Mouse (Mus musculus): Measurements from ENCODE around the gene Lemd1. TPM values are rescaled to one million over a fixed set of nuclear protein-coding genes. Genes with fewer than 3 reads are reported as not detected.

Gene Lemd1
- total and polyA plus RNA-seq, 3 experiments, result not detected

- H3K9me3 ChIP-seq (replicated peaks; ENCODE audit: low read length), result no peaks in the 10 kb centered on the region
- no peak overlapping the region for H3K4me2 ChIP-seq (ENCODE audit: insufficient read depth, low read depth, poor library complexity, severe bottlenecking)
- in situ Hi-C loops (cut with MboI; ENCODE audit: low pct_ligation_motif_present, low pct_unique_long_range_greater_than_20kb, low sequenced_read_pairs) (no loop called here), dilution Hi-C loops (cut with MboI; ENCODE audit: extremely low pct_ligation_motif_present, extremely low pct_unique_long_range_greater_than_20kb, low sequenced_read_pairs) (no loop called here)
- TF ChIP-seq ZMIZ1 (IDR thresholded peaks at IDR 0.05; ENCODE audit: low read depth, low read length) (no peak), TBP (conservative IDR thresholded peaks at IDR 0.05; ENCODE audit: low read depth, low read length) (no peak), UBTF (IDR thresholded peaks at IDR 0.05; ENCODE audit: low read depth, low read length) (no peak), KAT2A (IDR thresholded peaks at IDR 0.05; ENCODE audit: insufficient replicate concordance, low read length) (no peak)
- peaks cover 0 to 25% of the 10 kb centered on the region in 2 experiments; a peak in 2 of 4 replicates for H3K4me1 ChIP-seq (ENCODE audit: control insufficient read depth in 1 of 2, insufficient read depth in 2 of 2)
- no peak overlapping the region for H3K27ac ChIP-seq (ENCODE audit: insufficient read depth, low read depth)
- H3K79me2 ChIP-seq (replicated peaks; ENCODE audit: control insufficient read depth, extremely low read depth, insufficient read depth, poor library complexity, severe bottlenecking), result no peaks in the 10 kb centered on the region
- H3K9ac ChIP-seq (ENCODE audit: insufficient read depth, low read depth), result no peak overlapping the region
- H3K27me3 ChIP-seq (replicated peaks), result no peaks in the 10 kb centered on the region
- no peak overlapping the region for H3K4me3 ChIP-seq (replicated peaks in 1 of 3; ENCODE audit: low read depth in 2 of 3, low read length in 2 of 3, poor library complexity in 1 of 3)
- no peaks in the 10 kb centered on the region for H3K36me3 ChIP-seq (replicated peaks in 1 of 2; ENCODE audit: control insufficient read depth in 1 of 2, insufficient read depth in 1 of 2, low read length in 1 of 2)
- DNase-seq (ENCODE audit: extremely low read depth), result no peak
Observed at GRCm38 (mm10) chr1:132283018-132283417, 91.8 kb downstream of the Lemd1 start.

- no peak overlapping the region for H3K9ac ChIP-seq (ENCODE audit: insufficient read depth, low read depth)
- H3K4me1 ChIP-seq (ENCODE audit: control insufficient read depth in 1 of 2, insufficient read depth in 2 of 2), result peaks cover 7 to 60% of the 10 kb centered on the region in 2 experiments
- no peaks in the 10 kb centered on the region for H3K36me3 ChIP-seq (replicated peaks in 1 of 2; ENCODE audit: control insufficient read depth in 1 of 2, insufficient read depth in 1 of 2, low read length in 1 of 2)
- no peaks in the 10 kb centered on the region for H3K27me3 ChIP-seq (replicated peaks)
- dilution Hi-C loops (cut with MboI; ENCODE audit: extremely low pct_ligation_motif_present, extremely low pct_unique_long_range_greater_than_20kb, low sequenced_read_pairs), result no loop called here
- TF ChIP-seq NRF1 (IDR thresholded peaks at IDR 0.05; ENCODE audit: low read depth, low read length), result no peak
- no peak overlapping the region for H3K4me2 ChIP-seq (ENCODE audit: insufficient read depth, low read depth, poor library complexity, severe bottlenecking)
- H3K9me3 ChIP-seq (replicated peaks; ENCODE audit: low read length), result no peaks in the 10 kb centered on the region
- H3K79me2 ChIP-seq (replicated peaks; ENCODE audit: control insufficient read depth, extremely low read depth, insufficient read depth, poor library complexity, severe bottlenecking), result no peaks in the 10 kb centered on the region
- H3K4me3 ChIP-seq (replicated peaks in 1 of 3; ENCODE audit: low read depth in 2 of 3, low read length in 2 of 3, poor library complexity in 1 of 3), result no peak overlapping the region
- no peak overlapping the region for H3K27ac ChIP-seq (ENCODE audit: insufficient read depth, low read depth)
- no peak for DNase-seq (ENCODE audit: extremely low read depth)
- in situ Hi-C loops (cut with MboI; ENCODE audit: low pct_ligation_motif_present, low pct_unique_long_range_greater_than_20kb, low sequenced_read_pairs), result no loop called here
Observed at GRCm38 (mm10) chr1:132286735-132287134, 95.5 kb downstream of the Lemd1 start.

DNA sequence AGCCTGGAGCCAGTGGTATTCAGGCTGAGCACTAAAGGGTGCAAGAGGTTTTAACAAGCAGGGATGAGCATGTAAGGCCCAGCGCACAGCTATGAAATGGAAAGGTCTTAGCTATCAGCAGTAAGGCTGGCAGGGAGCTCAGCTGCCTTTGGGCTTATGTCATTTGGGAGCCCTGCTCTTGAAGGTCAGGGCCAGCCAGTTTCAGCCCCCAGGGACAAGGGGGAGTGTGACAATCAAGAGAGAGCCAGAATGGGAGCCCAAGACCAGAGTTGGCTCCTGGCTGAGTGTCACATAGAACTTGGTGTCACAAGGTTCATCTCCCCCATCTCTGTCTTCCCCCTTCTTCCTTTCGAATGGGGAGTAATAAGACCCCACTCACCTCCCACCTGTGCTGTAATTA lies 96.2 kb downstream of the Lemd1 start:
- no peak for DNase-seq (ENCODE audit: extremely low read depth)
- no peak overlapping the region for H3K27ac ChIP-seq (ENCODE audit: insufficient read depth, low read depth)
- no peak overlapping the region for H3K4me2 ChIP-seq (ENCODE audit: insufficient read depth, low read depth, poor library complexity, severe bottlenecking)
- H3K79me2 ChIP-seq (replicated peaks; ENCODE audit: control insufficient read depth, extremely low read depth, insufficient read depth, poor library complexity, severe bottlenecking), result no peaks in the 10 kb centered on the region
- H3K9ac ChIP-seq (ENCODE audit: insufficient read depth, low read depth), result no peak overlapping the region
- no peaks in the 10 kb centered on the region for H3K27me3 ChIP-seq (replicated peaks)
- H3K9me3 ChIP-seq (replicated peaks; ENCODE audit: low read length), result no peaks in the 10 kb centered on the region
- dilution Hi-C loops (cut with MboI; ENCODE audit: extremely low pct_ligation_motif_present, extremely low pct_unique_long_range_greater_than_20kb, low sequenced_read_pairs) (no loop called here), in situ Hi-C loops (cut with MboI; ENCODE audit: low pct_ligation_motif_present, low pct_unique_long_range_greater_than_20kb, low sequenced_read_pairs) (no loop called here)
- peaks cover 7 to 60% of the 10 kb centered on the region in 2 experiments for H3K4me1 ChIP-seq (ENCODE audit: control insufficient read depth in 1 of 2, insufficient read depth in 2 of 2)
- no peak overlapping the region for H3K4me3 ChIP-seq (replicated peaks in 1 of 3; ENCODE audit: low read depth in 2 of 3, low read length in 2 of 3, poor library complexity in 1 of 3)
- TF ChIP-seq ZKSCAN1 (IDR thresholded peaks at IDR 0.05; ENCODE audit: borderline replicate concordance, low read depth, low read length) (no peak), ETS1 (conservative IDR thresholded peaks at IDR 0.05; ENCODE audit: low read depth, low read length) (no peak), MAZ (IDR thresholded peaks at IDR 0.05; ENCODE audit: low read depth, low read length) (no peak), HCFC1 (IDR thresholded peaks at IDR 0.05; ENCODE audit: low read depth, low read length) (no peak), SMC3 (IDR thresholded peaks at IDR 0.05; ENCODE audit: low read depth, low read length) (no peak), RAD21 (IDR thresholded peaks at IDR 0.05; ENCODE audit: low read depth, low read length) (no peak), E2F4 (IDR thresholded peaks at IDR 0.05; ENCODE audit: insufficient replicate concordance, low read depth, low read length) (no peak), MYC (IDR thresholded peaks at IDR 0.05; ENCODE audit: low read depth, low read length) (no peak), UBTF (IDR thresholded peaks at IDR 0.05; ENCODE audit: low read depth, low read length) (no peak), PAX5 (IDR thresholded peaks at IDR 0.05; ENCODE audit: low read length) (no peak), MAFK (IDR thresholded peaks at IDR 0.05; ENCODE audit: insufficient replicate concordance, low read length) (no peak), JUND (conservative IDR thresholded peaks at IDR 0.05; ENCODE audit: low read depth, low read length) (no peak), ZC3H11A (IDR thresholded peaks at IDR 0.05; ENCODE audit: low read depth, low read length) (no peak), IRF4 (IDR thresholded peaks at IDR 0.05; ENCODE audit: low read depth, low read length) (no peak), USF1 (IDR thresholded peaks at IDR 0.05; ENCODE audit: low read depth, low read length) (no peak)
- H3K36me3 ChIP-seq (replicated peaks in 1 of 2; ENCODE audit: control insufficient read depth in 1 of 2, insufficient read depth in 1 of 2, low read length in 1 of 2), result no peaks in the 10 kb centered on the region
